Mouse (Mus musculus) G1E (cell line): ENCODE data around the gene Bmf.

Experiments
- CTCF ChIP-seq: IDR thresholded peaks from 2 replicates; pipeline ENCODE4 v1.5.1; 2012; ENCODE audit warnings: low read depth, low read length, inconsistent platforms, mixed read lengths
- GATA1 ChIP-seq: IDR thresholded peaks from 2 replicates; pipeline ENCODE4 v1.6.1; 2012; ENCODE audit warnings: borderline replicate concordance, low read length, inconsistent platforms, mixed read lengths
- POLR2AphosphoS5 ChIP-seq: IDR thresholded peaks from 2 replicates; pipeline ENCODE4 v1.6.1; 2012; ENCODE audit warnings: low read depth, low read length, inconsistent platforms; ENCODE audit not compliant: insufficient replicate concordance
- TAL1 ChIP-seq: conservative IDR thresholded peaks from 2 replicates; pipeline ENCODE4 v1.6.1; 2012; ENCODE audit warnings: low read depth, low read length, inconsistent platforms, mixed read lengths

DNA sequence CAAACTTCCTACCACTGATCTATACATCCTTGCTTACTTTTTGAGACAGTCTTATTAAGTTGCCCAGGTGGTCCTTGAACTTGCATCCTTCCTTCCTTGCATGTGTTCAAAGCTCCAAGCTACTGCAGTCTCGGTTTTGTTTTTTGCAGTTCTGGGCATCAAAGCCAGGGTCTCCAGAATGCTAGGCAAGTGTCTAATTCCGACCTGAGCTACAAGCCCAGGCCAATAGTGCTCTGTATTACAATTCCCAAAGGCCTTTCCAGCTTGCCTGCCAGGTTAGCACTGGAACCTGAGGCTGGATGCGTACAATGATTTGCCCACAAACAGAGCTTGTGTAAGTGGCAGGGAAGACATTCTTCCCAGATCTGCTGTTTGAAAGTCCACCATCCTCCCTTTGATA is 7.8 kb downstream of the Bmf start:
- TF ChIP-seq CTCF (no peak), GATA1 (no peak), TAL1 (no peak), POLR2AphosphoS5 (no peak)
